Mouse (Mus musculus) hindbrain, embryonic 10.5 days (tissue): Measurements from ENCODE around the gene Chd9. TPM values are rescaled to one million over a fixed set of nuclear protein-coding genes. Genes with fewer than 3 reads are reported as not detected.

Experiments used
- DNase-seq: peaks from one replicate; pipeline ENCODE4 v3.0.0-alpha.2; 2017; ENCODE audit warnings: low spot score
- H3K27ac ChIP-seq: fragments of 300-500 bp; sonication (generic); 2 replicates; pipeline ENCODE4 v1.5.1; 2016; ENCODE audit warnings: mild to moderate bottlenecking, moderate library complexity
- H3K27me3 ChIP-seq: fragments of 300-500 bp; sonication (generic); 2 replicates; pipeline ENCODE4 v1.6.1; 2016; ENCODE audit warnings: mild to moderate bottlenecking; ENCODE audit not compliant: poor library complexity, insufficient read depth, severe bottlenecking
- H3K36me3 ChIP-seq: fragments of 300-500 bp; sonication (generic); 2 replicates; pipeline ENCODE4 v1.6.1; 2016; ENCODE audit warnings: mild to moderate bottlenecking, moderate library complexity
- H3K4me1 ChIP-seq: fragments of 300-500 bp; sonication (generic); replicated peaks from 2 replicates; pipeline ENCODE4 v1.6.1; 2016; ENCODE audit warnings: mild to moderate bottlenecking
- H3K4me3 ChIP-seq: fragments of 300-500 bp; sonication (generic); 2 replicates; pipeline ENCODE4 v1.5.1; 2016; ENCODE audit warnings: mild to moderate bottlenecking, moderate library complexity
- H3K9me3 ChIP-seq: fragments of 300-500 bp; sonication (generic); 2 replicates; pipeline ENCODE4 v1.6.1; 2016; ENCODE audit warnings: mild to moderate bottlenecking, moderate library complexity
- WGBS: fragments of 180-500 bp; shearing (Covaris S2); methylation state at CpG from one replicate; pipeline ENCODE4 v1.1.7; 2016; 5-methylcytosine and 5-hydroxymethylcytosine counted together
- polyA plus RNA-seq: library from polyadenylated mRNA; unstranded; fragments of >200 nt; fragmentation: Nextera tagmentation; extraction: Ambion mirVana; gene quantifications from 2 replicates; pipeline ENCODE4 v1.2.1, GENCODE M21; 2016

Chd9 gene
- polyA plus RNA-seq, 1 experiment from 2014 or later: 40.2 TPM

DNA sequence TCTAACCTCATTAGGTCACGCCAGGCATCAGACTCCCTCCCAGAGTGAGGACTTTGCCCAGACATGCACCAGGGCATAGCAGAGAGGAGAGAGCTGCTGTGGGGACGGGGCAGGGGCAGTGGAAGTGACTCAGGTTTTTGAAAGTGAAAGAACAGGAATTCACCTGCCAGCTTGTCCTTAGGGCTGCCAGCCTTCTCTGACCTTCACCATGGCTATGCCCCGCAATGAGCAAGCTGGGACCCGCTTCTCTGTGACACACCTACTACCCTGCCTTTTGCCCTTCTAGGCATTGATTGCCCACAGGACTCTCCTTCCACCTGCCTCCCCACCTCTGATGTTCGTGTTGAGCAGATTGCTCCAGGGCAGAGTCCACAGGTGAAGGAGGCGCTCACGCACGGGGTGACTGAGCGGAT is 2.7 kb upstream of the Chd9 start:
- Histone ChIP-seq H3K36me3 (no peaks in the 10 kb centered on the region), H3K9me3 (no peaks in the 10 kb centered on the region), H3K27me3 (no peaks in the 10 kb centered on the region), H3K4me3 (no peak overlapping the region), H3K4me1 (peaks cover 22% of the 10 kb centered on the region), H3K27ac (no peak overlapping the region)
- 86% methylated on average over 9 of the region's 9 CpGs for whole genome bisulfite sequencing
- no peak for DNase-seq

DNA sequence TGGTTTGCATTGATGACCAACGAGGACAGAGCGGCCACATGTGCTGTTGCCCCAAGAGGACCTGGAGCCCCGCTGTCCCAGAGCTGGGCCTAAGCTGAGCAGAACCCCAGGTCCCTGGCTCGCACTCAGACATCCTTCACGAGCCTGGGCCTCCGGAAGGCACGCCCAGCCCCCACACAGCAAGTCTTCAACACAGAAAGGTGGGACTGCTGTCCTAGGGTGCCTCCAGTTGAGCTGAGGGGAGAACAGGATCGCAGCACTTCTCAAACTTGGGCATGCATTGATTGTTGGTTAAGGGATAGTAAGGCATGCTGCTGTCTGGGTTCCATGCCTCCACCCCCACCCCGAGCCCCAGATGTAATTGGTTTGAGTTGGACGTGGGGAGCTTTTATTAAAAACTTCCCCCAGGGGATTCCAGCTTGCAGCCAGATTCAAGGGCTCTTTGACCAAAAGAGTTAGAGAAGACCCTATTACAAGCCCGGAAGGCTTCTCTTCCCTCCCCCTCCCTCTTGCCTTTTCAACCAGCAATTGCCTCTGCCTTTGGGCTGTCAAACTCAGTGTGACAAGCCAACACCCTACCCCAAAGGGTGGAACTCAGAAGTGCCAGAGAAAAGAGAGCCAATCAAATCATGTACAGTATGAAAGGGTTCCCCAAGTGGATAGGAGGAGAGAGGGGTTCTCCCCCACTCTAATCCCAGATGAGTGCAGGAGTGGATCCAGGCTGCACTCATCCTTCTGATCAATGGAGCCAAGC is 1.0 kb downstream of the Chd9 start:
- WGBS: 3% methylated on average over 11 of the region's 11 CpGs
- no peak for DNase-seq
- H3K27me3 ChIP-seq: no peaks in the 10 kb centered on the region
- no peaks in the 10 kb centered on the region for H3K9me3 ChIP-seq
- H3K4me1 ChIP-seq: peaks cover 44% of the 10 kb centered on the region
- H3K36me3 ChIP-seq: no peaks in the 10 kb centered on the region
- peak overlapping the region; percentile 89 for H3K27ac ChIP-seq
- H3K4me3 ChIP-seq: peak overlapping the region; percentile 56

DNA sequence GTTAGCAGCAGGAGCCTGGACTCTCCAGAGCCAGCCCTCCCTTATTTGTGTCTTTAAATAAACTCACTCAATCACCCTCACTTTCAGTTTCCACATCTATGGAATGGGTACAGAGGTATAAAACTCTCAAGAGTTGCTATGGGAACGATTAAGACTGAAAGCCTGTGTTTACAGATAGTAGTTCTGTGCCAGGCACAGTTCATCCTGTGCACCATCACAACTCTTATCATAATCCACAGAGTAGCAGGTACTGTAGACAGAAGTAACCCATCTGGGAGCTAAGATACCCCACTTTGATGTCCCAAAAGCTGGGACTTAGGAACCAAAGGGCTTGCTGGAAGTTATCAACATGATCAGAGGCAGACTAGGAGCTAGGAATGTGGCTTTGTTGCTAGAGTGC is 1.7 kb downstream of the Chd9 start:
- Histone ChIP-seq H3K9me3 (no peaks in the 10 kb centered on the region), H3K27me3 (no peaks in the 10 kb centered on the region), H3K27ac (peak overlapping the region; percentile 89; the same call in 1 of the 2 replicates), H3K4me1 (peaks cover 46% of the 10 kb centered on the region), H3K4me3 (peak overlapping the region; percentile 56; the same call in 1 of the 2 replicates), H3K36me3 (no peaks in the 10 kb centered on the region)
- DNase-seq: no peak
- 86% methylated on average over 1 of the region's 1 CpGs for whole genome bisulfite sequencing

DNA sequence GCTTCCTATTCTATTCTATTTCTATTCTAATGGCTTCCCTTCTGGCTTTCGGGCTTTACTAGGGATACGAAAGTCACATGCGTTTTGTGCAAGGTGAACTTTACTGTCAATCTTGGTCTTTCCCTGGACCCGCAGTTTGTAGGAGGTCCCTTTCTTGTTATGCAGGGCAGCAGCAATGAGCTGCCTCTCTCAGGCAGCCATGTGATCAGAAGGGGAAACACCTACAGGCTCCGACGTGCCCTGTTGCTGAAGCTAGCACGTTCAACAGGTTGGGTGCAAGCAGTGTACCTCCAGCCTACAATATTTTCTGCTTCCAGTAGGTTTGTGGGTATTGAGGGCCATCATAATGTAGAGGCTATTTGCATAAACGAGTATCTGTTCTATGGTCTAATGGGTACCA is 2.8 kb downstream of the Chd9 start:
- no peak for DNase-seq
- Histone ChIP-seq H3K4me3 (no peak overlapping the region), H3K36me3 (no peaks in the 10 kb centered on the region), H3K27ac (no peak overlapping the region), H3K27me3 (no peaks in the 10 kb centered on the region), H3K9me3 (no peaks in the 10 kb centered on the region), H3K4me1 (peaks cover 46% of the 10 kb centered on the region)
- 62% methylated on average over 8 of the region's 8 CpGs for WGBS

DNA sequence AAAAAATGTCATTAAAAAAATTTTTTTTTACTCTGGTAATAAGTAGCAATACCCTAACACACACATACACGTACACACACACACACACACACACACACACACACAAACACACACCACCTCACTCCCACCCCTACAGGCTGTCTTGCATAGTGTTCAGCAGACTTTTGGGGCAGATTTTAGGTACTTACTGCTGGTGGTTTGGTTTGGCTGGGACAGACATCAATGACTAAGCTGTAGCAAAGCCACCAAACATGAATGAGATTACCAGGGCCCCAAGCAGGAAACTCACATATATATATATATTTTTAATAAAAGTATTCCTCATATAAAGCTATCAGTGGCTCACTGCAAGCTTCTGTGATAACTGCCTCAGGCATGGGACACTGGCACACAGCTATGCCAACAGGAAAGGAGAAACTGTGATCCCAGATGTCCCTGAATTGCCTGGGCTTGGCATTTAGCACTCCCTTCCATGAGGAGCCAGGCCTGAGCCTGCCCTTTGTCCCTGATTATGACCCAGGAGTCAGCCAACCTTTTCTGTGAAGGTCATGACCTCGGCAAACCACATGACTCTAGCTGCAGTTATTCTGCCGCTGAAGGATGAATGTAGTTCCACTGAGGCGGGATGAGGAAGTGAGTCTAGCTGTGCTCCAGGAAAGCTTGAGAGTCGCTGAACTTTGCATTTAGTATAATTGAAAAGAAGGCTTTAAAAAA is 4.6 kb downstream of the Chd9 start:
- peak; percentile 47 for DNase-seq
- H3K27me3 ChIP-seq: no peaks in the 10 kb centered on the region

DNA sequence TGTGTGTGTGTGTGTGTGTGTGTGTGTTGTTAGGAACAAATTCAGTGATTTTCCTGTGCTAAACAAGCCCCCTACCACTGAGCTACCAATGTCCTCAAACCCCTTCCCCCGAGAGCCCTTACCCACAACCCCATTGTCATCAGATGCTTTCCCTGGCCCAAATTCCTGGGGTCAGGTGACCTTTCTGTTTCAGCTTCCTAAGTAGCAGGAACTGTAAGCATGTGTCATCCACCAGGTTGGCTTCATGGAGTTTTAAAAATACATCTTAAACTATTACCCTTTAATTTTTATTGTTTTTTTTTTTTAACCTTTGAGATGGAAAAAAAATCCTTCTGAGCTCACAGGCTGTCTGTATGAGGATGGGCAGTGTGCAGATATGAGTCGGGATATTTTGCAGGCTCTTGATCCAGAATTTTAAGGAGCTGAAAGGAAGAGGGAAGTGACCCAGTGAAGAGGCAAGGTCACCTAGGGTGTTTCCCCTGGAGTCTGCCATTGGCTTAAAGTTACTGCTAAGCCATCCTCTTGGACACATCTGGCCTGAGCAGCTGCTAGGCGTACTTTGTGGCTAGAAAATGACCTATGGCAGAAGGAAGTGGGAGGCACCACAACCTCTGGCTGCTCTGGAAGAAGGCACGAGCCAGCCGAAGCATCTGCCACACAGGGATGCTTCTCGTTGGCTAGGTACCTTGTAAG is 5.6 kb downstream of the Chd9 start:
- H3K9me3 ChIP-seq: no peaks in the 10 kb centered on the region
- 65% methylated on average over 6 of the region's 6 CpGs for WGBS
- DNase-seq: no peak
- no peaks in the 10 kb centered on the region for H3K36me3 ChIP-seq
- H3K27me3 ChIP-seq: no peaks in the 10 kb centered on the region
- no peak overlapping the region for H3K4me3 ChIP-seq
- H3K27ac ChIP-seq: peak overlapping the region; percentile 35
- H3K4me1 ChIP-seq: peaks cover 35% of the 10 kb centered on the region

More for the DNA sequence above, 4.6 kb downstream of the Chd9 start:
- H3K9me3 ChIP-seq: no peaks in the 10 kb centered on the region
- H3K36me3 ChIP-seq: no peaks in the 10 kb centered on the region
- 31% methylated on average over 5 of the region's 5 CpGs for WGBS
- no peak overlapping the region for H3K4me3 ChIP-seq
- peak overlapping the region; percentile 53; the same call in 1 of the 2 replicates for H3K27ac ChIP-seq
- H3K4me1 ChIP-seq: peaks cover 46% of the 10 kb centered on the region

DNA sequence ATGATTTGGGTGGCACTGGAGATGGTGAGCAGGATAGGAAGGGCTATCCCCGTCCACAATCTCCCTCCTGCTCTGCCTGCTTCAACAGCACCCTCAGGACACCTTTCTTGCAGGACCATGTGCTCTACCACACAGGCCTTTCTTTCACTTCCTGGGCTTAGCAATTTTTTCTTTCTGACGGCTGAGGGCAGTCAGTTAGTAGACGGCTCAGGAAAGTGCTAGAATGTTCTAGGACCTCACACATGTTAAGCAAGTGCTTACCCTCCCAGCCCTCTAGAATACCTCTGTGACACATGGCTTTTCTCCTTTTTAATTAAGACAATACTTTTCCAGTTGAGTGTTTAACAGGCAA is 6.1 kb downstream of the Chd9 start:
- 88% methylated on average over 3 of the region's 3 CpGs for WGBS

DNA sequence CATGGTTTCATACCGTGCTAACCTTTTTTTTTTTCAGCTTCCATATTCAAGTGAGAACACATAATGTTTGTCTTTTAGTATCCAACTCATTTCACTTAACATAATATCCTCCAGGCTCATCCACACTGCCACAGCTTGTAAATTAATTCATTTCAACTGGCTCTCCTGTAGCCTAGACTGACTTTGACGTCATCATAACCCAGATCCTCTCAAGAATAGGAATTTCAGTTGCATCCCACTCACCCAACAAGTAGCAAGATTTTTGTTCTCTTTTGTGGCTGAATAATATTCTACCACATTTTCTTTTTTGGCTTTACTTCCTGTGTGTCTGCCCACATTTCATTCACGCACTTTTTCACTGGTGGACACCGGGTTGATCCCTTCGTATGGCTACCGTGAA is 9.3 kb downstream of the Chd9 start:
- H3K36me3 ChIP-seq: no peaks in the 10 kb centered on the region
- no peaks in the 10 kb centered on the region for H3K9me3 ChIP-seq
- WGBS: 95% methylated on average over 6 of the region's 6 CpGs
- H3K27ac ChIP-seq: no peak overlapping the region
- no peak for DNase-seq
- H3K4me3 ChIP-seq: no peak overlapping the region
- H3K27me3 ChIP-seq: no peaks in the 10 kb centered on the region
- peaks cover 28% of the 10 kb centered on the region for H3K4me1 ChIP-seq

More for the DNA sequence above, 6.1 kb downstream of the Chd9 start:
- no peak overlapping the region for H3K4me3 ChIP-seq
- H3K27me3 ChIP-seq: no peaks in the 10 kb centered on the region
- no peak for DNase-seq
- H3K9me3 ChIP-seq: no peaks in the 10 kb centered on the region
- H3K4me1 ChIP-seq: peaks cover 32% of the 10 kb centered on the region
- peak overlapping the region; percentile 35 for H3K27ac ChIP-seq
- H3K36me3 ChIP-seq: no peaks in the 10 kb centered on the region

DNA sequence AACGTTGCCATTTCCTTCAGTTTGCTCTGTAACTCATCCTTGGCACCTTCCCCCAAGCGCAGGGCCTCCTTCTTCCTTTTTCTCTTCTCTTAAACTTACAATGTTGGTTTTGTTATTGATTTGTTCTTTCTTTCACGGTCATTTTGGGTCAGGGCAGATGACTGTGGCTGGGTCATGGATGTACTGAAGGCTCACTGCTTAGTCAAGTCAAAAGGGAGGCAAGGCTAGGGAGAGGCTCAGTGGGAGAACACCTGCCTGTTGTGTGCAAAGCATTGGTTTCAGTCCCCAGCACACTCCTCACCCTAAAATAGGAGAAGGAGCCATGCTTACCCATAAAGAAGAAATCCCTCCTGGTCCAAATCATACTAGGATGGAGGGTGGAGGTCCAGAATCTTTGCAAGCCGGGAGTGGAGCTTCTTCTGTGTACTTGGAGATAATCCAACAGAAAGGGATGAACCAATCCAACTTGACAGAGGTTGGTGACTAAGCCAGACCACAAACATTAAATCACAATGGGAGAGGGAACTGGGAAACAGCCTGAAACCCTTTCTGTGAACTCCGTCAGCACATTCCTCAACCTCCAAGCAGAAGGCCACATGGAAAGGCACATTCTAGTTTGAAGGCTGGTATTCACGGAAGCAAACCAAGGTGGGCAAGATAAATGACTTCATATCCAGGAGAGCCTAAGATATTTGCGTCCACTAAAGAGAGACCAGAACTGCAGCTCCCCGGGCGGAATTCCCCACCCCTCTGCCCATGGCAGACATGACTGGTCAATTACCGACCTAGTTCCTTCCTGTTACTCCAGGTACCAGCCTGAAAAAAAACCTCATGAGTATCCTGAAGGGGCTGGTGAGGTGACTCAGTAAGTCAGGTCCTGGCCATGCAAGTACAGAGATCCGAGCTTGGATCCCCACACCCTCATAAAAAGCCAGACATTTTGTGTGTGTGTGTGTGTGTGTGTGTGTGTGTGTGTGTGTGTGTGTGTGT is 11.9 kb downstream of the Chd9 start:
- Histone ChIP-seq H3K9me3 (no peaks in the 10 kb centered on the region), H3K36me3 (no peaks in the 10 kb centered on the region), H3K27ac (no peak overlapping the region), H3K27me3 (no peaks in the 10 kb centered on the region), H3K4me3 (no peak overlapping the region), H3K4me1 (peaks cover 9% of the 10 kb centered on the region; the same call in 1 of the 2 replicates)
- no peak for DNase-seq
- WGBS: 80% methylated on average over 11 of the region's 11 CpGs

DNA sequence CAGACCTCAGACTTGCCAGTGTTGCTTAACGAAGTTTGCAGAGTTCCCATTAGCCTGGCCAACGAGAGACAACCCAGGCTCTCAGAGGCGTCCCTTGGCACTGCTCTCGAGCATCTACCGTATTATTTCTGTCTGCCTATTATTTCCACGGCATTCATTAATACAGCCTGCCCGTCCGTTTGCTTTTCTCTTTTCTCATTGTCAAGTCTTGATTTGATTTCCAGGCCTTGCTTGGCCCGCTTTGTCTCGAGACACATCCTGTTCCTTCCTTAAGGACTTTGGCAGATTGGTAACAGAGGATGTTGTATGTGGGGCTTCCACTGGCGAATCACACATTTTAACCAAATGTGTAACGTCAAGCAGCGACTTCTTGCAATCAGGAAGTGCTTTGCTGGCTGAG is 13.2 kb downstream of the Chd9 start:
- peak overlapping the region; percentile 46; the same call in 1 of the 2 replicates for H3K27ac ChIP-seq
- no peaks in the 10 kb centered on the region for H3K27me3 ChIP-seq
- WGBS: 80% methylated on average over 13 of the region's 13 CpGs
- no peaks in the 10 kb centered on the region for H3K9me3 ChIP-seq
- DNase-seq: no peak
- no peaks in the 10 kb centered on the region for H3K36me3 ChIP-seq
- H3K4me3 ChIP-seq: no peak overlapping the region
- H3K4me1 ChIP-seq: peaks cover 9% of the 10 kb centered on the region; the same call in 1 of the 2 replicates

DNA sequence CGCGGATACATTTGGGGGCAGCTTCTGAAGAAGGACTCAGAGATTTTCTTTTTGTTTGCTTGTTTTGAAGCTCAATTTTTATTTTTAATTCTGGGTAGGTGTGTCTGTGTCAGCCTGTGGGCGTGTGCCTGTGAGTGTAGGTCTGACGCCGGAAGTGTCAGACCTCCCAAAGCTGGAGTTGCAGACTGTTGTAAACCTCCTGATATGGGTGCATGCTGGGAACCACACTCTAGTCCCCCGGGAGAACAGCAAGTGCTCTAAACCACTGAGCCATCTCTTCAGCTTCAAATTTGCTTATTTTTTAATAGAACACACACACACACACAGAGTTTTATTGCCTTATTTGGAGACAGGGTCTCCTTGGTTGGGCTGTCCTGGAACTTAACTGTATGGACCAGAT is 15.0 kb downstream of the Chd9 start:
- Histone ChIP-seq H3K27ac (peak overlapping the region; percentile 42; the same call in 1 of the 2 replicates), H3K4me3 (no peak overlapping the region), H3K4me1 (peaks cover 9% of the 10 kb centered on the region; the same call in 1 of the 2 replicates), H3K27me3 (no peaks in the 10 kb centered on the region), H3K9me3 (no peaks in the 10 kb centered on the region), H3K36me3 (no peaks in the 10 kb centered on the region)
- 89% methylated on average over 6 of the region's 6 CpGs for WGBS
- DNase-seq: no peak
